Mouse (Mus musculus): ENCODE measurements around the gene Adamts12. TPM values are rescaled to one million over a fixed set of nuclear protein-coding genes. Genes with fewer than 3 reads are reported as not detected.

Gene Adamts12
- polyA plus RNA-seq, 1 experiment from 2014 or later: 2.1 TPM

- H3K27me3 ChIP-seq (ENCODE audit: insufficient read depth, poor library complexity, severe bottlenecking): no peaks in the 10 kb centered on the region
- 82% methylated on average over 5 of the region's 5 CpGs for WGBS
- H3K36me3 ChIP-seq: no peaks in the 10 kb centered on the region
- H3K27ac ChIP-seq: no peak overlapping the region
- no peak for DNase-seq (ENCODE audit: low spot score)
- H3K9me3 ChIP-seq: no peaks in the 10 kb centered on the region
- H3K4me1 ChIP-seq (replicated peaks): 0 out of 2 replicates have a peak, but pooled peaks cover 3% of the 10 kb centered on the region
- no peak overlapping the region for H3K4me3 ChIP-seq
These were observed 227.7 kb downstream of the Adamts12 start for GRCm38 (mm10) chr15:11292246-11292645.

DNA sequence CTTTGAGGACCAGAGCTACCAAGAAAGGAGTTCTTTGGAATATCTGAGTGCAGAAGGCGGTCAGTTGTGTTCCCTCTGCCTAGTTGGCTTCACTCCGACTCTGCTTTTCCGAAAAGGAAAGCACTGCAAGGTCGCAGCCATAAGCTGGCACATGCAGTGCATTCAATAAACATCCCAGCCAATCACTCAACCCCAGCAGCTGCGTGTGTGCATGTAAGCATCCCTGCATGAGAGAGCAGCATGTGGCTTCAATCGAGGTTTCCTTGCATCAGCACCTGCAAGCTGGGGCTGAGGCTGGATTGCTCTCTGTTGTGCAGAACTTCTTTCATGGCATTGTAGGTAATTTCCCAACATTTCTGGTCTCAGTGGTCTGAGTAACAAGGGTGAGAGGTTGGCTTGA, 230.4 kb downstream of the Adamts12 start:
- no peak for DNase-seq (ENCODE audit: low spot score)
- Histone ChIP-seq H3K9me3 (no peaks in the 10 kb centered on the region), H3K36me3 (no peaks in the 10 kb centered on the region), H3K27ac (no peak overlapping the region), H3K27me3 (ENCODE audit: insufficient read depth, poor library complexity, severe bottlenecking) (no peaks in the 10 kb centered on the region), H3K4me3 (no peak overlapping the region), H3K4me1 (replicated peaks) (0 out of 2 replicates have a peak, but pooled peaks cover 3% of the 10 kb centered on the region)
- 68% methylated on average over 6 of the region's 6 CpGs for WGBS

DNA sequence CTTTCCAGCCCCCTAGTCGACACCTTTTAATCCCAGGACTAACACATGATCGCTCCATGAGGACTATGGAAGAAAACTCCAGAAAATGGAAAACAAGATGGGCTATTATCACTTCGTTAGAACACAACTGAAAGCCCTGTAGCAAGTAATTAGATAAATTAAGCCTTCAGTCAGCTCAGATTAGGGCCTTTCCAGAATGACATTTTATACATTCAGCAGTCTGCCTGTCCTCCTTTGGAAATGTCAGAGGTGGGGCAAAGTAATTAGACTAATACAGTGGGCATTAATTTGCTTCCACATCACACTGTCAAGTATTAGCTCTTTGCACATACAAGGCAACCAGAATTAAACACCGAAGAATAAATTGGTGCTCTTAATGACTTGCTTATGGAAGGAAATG, 233.4 kb downstream of the Adamts12 start:
- Histone ChIP-seq H3K27ac (no peak overlapping the region), H3K4me3 (no peak overlapping the region), H3K4me1 (replicated peaks) (0 out of 2 replicates have a peak, but pooled peaks cover 3% of the 10 kb centered on the region), H3K9me3 (no peaks in the 10 kb centered on the region), H3K36me3 (no peaks in the 10 kb centered on the region), H3K27me3 (ENCODE audit: insufficient read depth, poor library complexity, severe bottlenecking) (no peaks in the 10 kb centered on the region)
- 91% methylated on average over 4 of the region's 4 CpGs for WGBS
- DNase-seq (ENCODE audit: low spot score): no peak

- Histone ChIP-seq H3K27ac (no peak overlapping the region), H3K4me1 (replicated peaks) (peaks cover 3% of the 10 kb centered on the region; the same call in 1 of the 2 replicates), H3K9me3 (no peaks in the 10 kb centered on the region), H3K36me3 (no peaks in the 10 kb centered on the region), H3K27me3 (ENCODE audit: insufficient read depth, poor library complexity, severe bottlenecking) (no peaks in the 10 kb centered on the region), H3K4me3 (no peak overlapping the region)
- DNase-seq (ENCODE audit: low spot score): no peak
- WGBS: 57% methylated on average over 3 of the region's 3 CpGs
These were observed 252.5 kb downstream of the Adamts12 start for GRCm38 (mm10) chr15:11317077-11317476.

DNA sequence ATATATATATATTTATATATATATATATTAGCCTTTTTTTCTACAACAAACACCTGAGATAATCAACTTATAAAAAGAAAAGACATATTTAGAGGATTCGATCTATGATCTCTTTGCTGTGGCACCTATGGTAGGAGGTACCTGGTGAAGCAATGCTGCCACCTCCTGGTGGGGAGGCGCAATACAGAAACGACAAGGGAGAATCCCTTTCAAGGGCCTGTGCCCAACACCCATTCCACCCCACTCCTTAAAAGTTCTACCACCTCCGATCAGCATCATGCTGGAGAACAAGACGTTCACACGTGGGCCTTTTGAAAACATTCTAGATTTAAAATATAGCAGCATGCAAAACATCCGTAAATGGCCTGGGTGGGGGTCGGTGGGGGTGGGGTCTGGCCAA, 255.9 kb downstream of the Adamts12 start:
- Histone ChIP-seq H3K27ac (no peak overlapping the region), H3K9me3 (no peaks in the 10 kb centered on the region), H3K4me1 (replicated peaks) (no peaks in the 10 kb centered on the region; the same call in 1 of the 2 replicates), H3K4me3 (no peak overlapping the region), H3K27me3 (ENCODE audit: insufficient read depth, poor library complexity, severe bottlenecking) (no peaks in the 10 kb centered on the region), H3K36me3 (no peaks in the 10 kb centered on the region)
- 33% methylated on average over 8 of the region's 8 CpGs for WGBS
- peak; percentile 74 for DNase-seq (ENCODE audit: low spot score)

DNA sequence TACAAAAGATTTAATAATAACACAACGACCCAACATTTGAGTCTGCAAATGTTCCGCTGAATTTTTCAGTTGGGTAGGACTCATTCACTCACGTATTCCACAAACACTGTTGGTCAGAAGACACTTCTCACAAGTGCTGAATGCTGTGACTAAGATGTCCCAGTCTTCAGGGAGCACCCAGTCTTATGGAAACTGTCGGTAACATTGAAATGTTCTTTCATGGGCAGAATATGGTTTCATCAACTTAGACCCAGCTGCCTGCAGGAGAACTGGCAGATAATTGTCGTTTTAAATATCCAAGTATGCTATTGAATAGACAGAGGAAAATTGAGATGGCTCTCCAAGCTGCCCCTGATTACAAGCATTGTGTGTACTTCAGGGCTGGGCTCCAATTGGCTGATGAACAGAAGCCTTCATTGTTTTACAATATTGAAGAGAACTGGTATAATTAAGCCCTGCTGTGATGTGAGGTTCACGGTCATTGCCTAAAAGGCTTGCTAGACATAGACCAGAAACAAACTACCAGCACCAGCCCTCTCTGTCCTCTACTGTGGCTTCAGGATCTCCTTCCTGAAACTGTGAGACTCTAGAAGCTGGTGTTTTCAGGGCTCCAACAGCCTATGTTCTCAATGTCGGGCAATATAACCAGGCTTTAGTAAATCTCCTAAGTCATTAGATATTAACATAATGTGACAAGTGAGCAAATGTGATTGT, 275.0 kb downstream of the Adamts12 start:
- Histone ChIP-seq H3K9me3 (no peaks in the 10 kb centered on the region), H3K27me3 (ENCODE audit: insufficient read depth, poor library complexity, severe bottlenecking) (no peaks in the 10 kb centered on the region), H3K4me3 (no peak overlapping the region), H3K36me3 (no peaks in the 10 kb centered on the region), H3K27ac (no peak overlapping the region), H3K4me1 (replicated peaks) (no peaks in the 10 kb centered on the region)
- WGBS: 85% methylated on average over 7 of the region's 7 CpGs
- no peak for DNase-seq (ENCODE audit: low spot score)

- no peak for DNase-seq (ENCODE audit: low spot score)
- 60% methylated on average over 3 of the region's 3 CpGs for WGBS
- H3K27ac ChIP-seq: no peak overlapping the region
- H3K27me3 ChIP-seq (ENCODE audit: insufficient read depth, poor library complexity, severe bottlenecking): no peaks in the 10 kb centered on the region
- H3K36me3 ChIP-seq: no peaks in the 10 kb centered on the region
- no peaks in the 10 kb centered on the region for H3K4me1 ChIP-seq (replicated peaks)
- no peak overlapping the region for H3K4me3 ChIP-seq
- no peaks in the 10 kb centered on the region for H3K9me3 ChIP-seq
These were observed 291.3 kb downstream of the Adamts12 start for GRCm38 (mm10) chr15:11355865-11356264.

- Histone ChIP-seq H3K36me3 (no peaks in the 10 kb centered on the region), H3K9me3 (no peaks in the 10 kb centered on the region), H3K27ac (no peak overlapping the region), H3K27me3 (ENCODE audit: insufficient read depth, poor library complexity, severe bottlenecking) (no peaks in the 10 kb centered on the region), H3K4me1 (replicated peaks) (no peaks in the 10 kb centered on the region), H3K4me3 (no peak overlapping the region)
- no peak for DNase-seq (ENCODE audit: low spot score)
- WGBS: 96% methylated on average over 2 of the region's 2 CpGs
These were observed 292.9 kb downstream of the Adamts12 start for GRCm38 (mm10) chr15:11357501-11357900.

DNA sequence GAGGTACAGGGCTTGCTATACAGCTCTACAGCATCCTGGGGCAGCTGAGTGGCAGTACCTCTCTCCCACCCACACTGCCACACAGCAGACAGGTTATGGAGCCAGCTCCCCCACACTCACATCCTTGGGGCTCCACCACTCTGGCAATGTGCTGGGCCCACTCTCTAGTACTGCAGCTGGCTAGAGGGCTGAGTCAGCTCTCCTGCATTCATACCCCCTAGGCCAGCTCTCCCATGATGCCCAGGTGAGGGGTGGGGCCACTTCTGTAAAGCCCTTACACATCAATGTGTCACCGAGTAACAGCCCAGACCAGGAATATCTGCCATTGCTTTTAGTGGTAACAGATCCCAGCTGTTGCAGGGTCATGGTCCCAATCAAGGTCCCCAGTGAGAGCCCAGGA, 296.3 kb downstream of the Adamts12 start:
- Histone ChIP-seq H3K4me3 (no peak overlapping the region), H3K36me3 (no peaks in the 10 kb centered on the region), H3K27ac (no peak overlapping the region), H3K9me3 (no peaks in the 10 kb centered on the region), H3K4me1 (replicated peaks) (no peaks in the 10 kb centered on the region), H3K27me3 (ENCODE audit: insufficient read depth, poor library complexity, severe bottlenecking) (no peaks in the 10 kb centered on the region)
- WGBS: 81% methylated on average over 1 of the region's 1 CpGs
- DNase-seq (ENCODE audit: low spot score): no peak

DNA sequence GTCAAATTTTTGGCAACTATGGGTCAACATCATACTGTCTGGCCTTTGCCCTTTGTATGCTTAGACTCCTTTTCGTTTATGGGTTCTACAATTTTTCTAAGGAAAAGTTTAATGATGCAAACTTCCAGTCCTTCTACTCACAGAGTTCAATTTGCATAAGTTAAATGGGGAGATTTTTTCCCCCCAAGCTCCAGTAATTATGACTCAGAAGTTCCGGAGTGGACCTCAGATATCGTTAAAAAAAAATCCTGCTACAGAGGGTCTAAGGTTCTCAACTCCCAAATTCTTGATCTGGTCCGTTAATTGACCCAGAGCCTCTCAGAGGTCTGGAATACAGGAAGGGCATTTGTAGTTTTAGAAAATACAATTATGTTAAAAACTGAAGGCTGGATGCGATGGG, 297.2 kb downstream of the Adamts12 start:
- WGBS: 91% methylated on average over 5 of the region's 5 CpGs
- Histone ChIP-seq H3K36me3 (no peaks in the 10 kb centered on the region), H3K4me3 (no peak overlapping the region)

GRCm38 (mm10) chr15:11364112-11364511, 299.5 kb downstream of the Adamts12 start:
- Histone ChIP-seq H3K27ac (no peak overlapping the region), H3K36me3 (no peaks in the 10 kb centered on the region), H3K4me1 (replicated peaks) (no peaks in the 10 kb centered on the region), H3K4me3 (no peak overlapping the region), H3K27me3 (ENCODE audit: insufficient read depth, poor library complexity, severe bottlenecking) (no peaks in the 10 kb centered on the region), H3K9me3 (no peaks in the 10 kb centered on the region)
- WGBS: 56% methylated on average over 2 of the region's 2 CpGs
- DNase-seq (ENCODE audit: low spot score): no peak

More for the DNA sequence above, 297.2 kb downstream of the Adamts12 start:
- Histone ChIP-seq H3K4me1 (replicated peaks) (no peaks in the 10 kb centered on the region), H3K27me3 (ENCODE audit: insufficient read depth, poor library complexity, severe bottlenecking) (no peaks in the 10 kb centered on the region), H3K27ac (no peak overlapping the region), H3K9me3 (no peaks in the 10 kb centered on the region)
- DNase-seq (ENCODE audit: low spot score): no peak

DNA sequence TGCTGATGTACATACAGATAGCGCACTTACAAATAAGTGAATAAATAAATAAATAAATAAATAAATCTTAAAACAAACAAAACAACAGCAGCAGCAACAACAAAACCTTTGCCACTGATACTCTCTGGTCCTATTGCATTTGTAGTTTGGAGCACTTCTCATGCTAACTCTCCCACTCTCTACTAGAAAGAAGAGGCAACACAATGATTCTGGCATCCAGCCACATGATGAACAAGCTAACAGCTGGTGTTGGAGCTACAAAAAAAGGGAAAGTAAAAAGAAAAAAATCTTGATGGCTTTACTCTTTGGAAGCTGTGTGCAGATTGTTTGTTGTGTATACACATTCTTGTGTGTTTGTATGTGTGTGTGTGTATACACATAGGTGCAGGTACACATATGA, 300.2 kb downstream of the Adamts12 start:
- H3K27ac ChIP-seq: no peak overlapping the region
- no peaks in the 10 kb centered on the region for H3K27me3 ChIP-seq (ENCODE audit: insufficient read depth, poor library complexity, severe bottlenecking)
- no peak for DNase-seq (ENCODE audit: low spot score)
- WGBS: 100% methylated on average over 1 of the region's 1 CpGs
- no peak overlapping the region for H3K4me3 ChIP-seq
- H3K4me1 ChIP-seq (replicated peaks): no peaks in the 10 kb centered on the region
- H3K9me3 ChIP-seq: no peaks in the 10 kb centered on the region
- no peaks in the 10 kb centered on the region for H3K36me3 ChIP-seq

DNA sequence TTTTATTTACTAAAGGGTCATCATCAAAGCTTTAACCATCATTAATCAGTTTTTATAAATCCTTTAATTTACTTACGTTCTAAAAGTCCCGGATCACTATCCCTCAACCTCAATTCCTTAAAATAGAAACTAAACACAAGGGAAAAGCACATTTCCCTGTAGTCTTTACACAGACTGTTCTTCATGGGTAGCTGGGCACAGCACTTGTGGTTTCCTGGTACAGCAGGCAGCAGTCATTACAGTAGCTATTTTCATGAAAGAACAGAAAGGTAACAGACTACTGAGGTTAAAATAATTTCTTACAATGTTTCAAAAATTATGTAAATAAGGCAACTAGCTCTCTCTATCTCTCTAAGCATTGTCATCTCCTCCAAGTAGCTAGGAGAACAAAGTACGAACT, 305.0 kb downstream of the Adamts12 start:
- DNase-seq (ENCODE audit: low spot score): no peak
- Histone ChIP-seq H3K4me3 (no peak overlapping the region), H3K4me1 (replicated peaks) (no peaks in the 10 kb centered on the region), H3K27me3 (ENCODE audit: insufficient read depth, poor library complexity, severe bottlenecking) (no peaks in the 10 kb centered on the region), H3K36me3 (no peaks in the 10 kb centered on the region), H3K27ac (no peak overlapping the region), H3K9me3 (no peaks in the 10 kb centered on the region)
- 94% methylated on average over 3 of the region's 3 CpGs for WGBS

All from hindbrain, embryonic 10.5 days (tissue).